Mouse (Mus musculus) hindbrain, embryonic 11.5 days (tissue): ENCODE results near the gene Gm28363. TPM values are rescaled to one million over a fixed set of nuclear protein-coding genes. Genes with fewer than 3 reads are reported as not detected.
"Not testable (repeated sequence)": the region's sequence is repeated elsewhere in the genome, so short reads cannot be mapped to it uniquely, and the experiment has no call there.

Experiments used
- ATAC-seq: fragments of 200-750 bp; cut with Nextera tagmentation; 2 replicates; pipeline ENCODE4 v1.8.0; 2017; ENCODE audit warnings: mild to moderate bottlenecking, moderate TSS enrichment, moderate library complexity; ENCODE audit not compliant: low FRiP score
- DNase-seq: peaks from one replicate; pipeline ENCODE4 v3.0.0-alpha.2; 2015; ENCODE audit warnings: low spot score
- H3K27ac ChIP-seq: fragments of 300-500 bp; sonication (generic); 2 replicates; pipeline ENCODE4 v1.5.1; 2014; ENCODE audit warnings: mild to moderate bottlenecking, low read depth, low read length
- H3K27me3 ChIP-seq: fragments of 300-500 bp; sonication (generic); 2 replicates; pipeline ENCODE4 v1.6.1; 2014; ENCODE audit warnings: mild to moderate bottlenecking, low read length, moderate library complexity, mixed read lengths; ENCODE audit not compliant: control insufficient read depth, insufficient read depth
- H3K36me3 ChIP-seq: fragments of 300-500 bp; sonication (generic); 2 replicates; pipeline ENCODE4 v1.6.1; 2014; ENCODE audit warnings: mild to moderate bottlenecking, low read length, moderate library complexity, mixed read lengths; ENCODE audit not compliant: control insufficient read depth, insufficient read depth
- H3K4me1 ChIP-seq: fragments of 300-500 bp; sonication (generic); replicated peaks from 2 replicates; pipeline ENCODE4 v1.6.1; 2014; ENCODE audit warnings: low read length, mixed read lengths; ENCODE audit not compliant: control insufficient read depth, insufficient read depth
- H3K4me2 ChIP-seq: fragments of 300-500 bp; sonication (generic); replicated peaks from 2 replicates; pipeline ENCODE4 v1.6.1; 2014; ENCODE audit warnings: mild to moderate bottlenecking, low read depth, low read length
- H3K4me3 ChIP-seq: fragments of 300-500 bp; sonication (generic); 2 replicates; pipeline ENCODE4 v1.5.1; 2014; ENCODE audit warnings: low read depth, low read length
- H3K9ac ChIP-seq: fragments of 300-500 bp; sonication (generic); 2 replicates; pipeline ENCODE4 v1.6.1; 2014; ENCODE audit warnings: low read depth, low read length
- H3K9me3 ChIP-seq: fragments of 300-500 bp; sonication (generic); 2 replicates; pipeline ENCODE4 v1.6.1; 2016; ENCODE audit warnings: low read length; ENCODE audit not compliant: control insufficient read depth
- WGBS: fragments of 180-500 bp; shearing (Covaris S2); extraction: QIAGEN DNeasy Blood & Tissue Kit; methylation state at CpG from one replicate; pipeline ENCODE4 v1.1.7; 2014; 5-methylcytosine and 5-hydroxymethylcytosine counted together
- polyA plus RNA-seq: library from polyadenylated mRNA; unstranded; fragments of >200 nt; fragmentation: Nextera tagmentation; extraction: Ambion mirVana; gene quantifications from 2 replicates; pipeline ENCODE4 v1.2.1, GENCODE M21; 2014

Gm28363 gene
- polyA plus RNA-seq: not detected in 2 replicates

- 72% methylated on average over 2 of the region's 2 CpGs for WGBS
- not testable (repeated sequence) for H3K27me3 ChIP-seq, H3K9me3 ChIP-seq, H3K36me3 ChIP-seq, H3K9ac ChIP-seq, H3K4me3 ChIP-seq, H3K4me1 ChIP-seq, H3K27ac ChIP-seq, ATAC-seq, DNase-seq, H3K4me2 ChIP-seq
These were observed at the start of gene Gm28363 for GRCm38 (mm10) chr1:117696831-117697230. Gene Gm28363 (plus strand): TSS chr1:117697131.

GRCm38 (mm10) chr1:117650236-117650635 lies 46.7 kb upstream of the Gm28363 start:
- H3K9ac ChIP-seq, H3K4me1 ChIP-seq, ATAC-seq, DNase-seq, H3K27ac ChIP-seq, H3K36me3 ChIP-seq, H3K27me3 ChIP-seq, H3K4me3 ChIP-seq, H3K9me3 ChIP-seq, H3K4me2 ChIP-seq: not testable (repeated sequence)
- 64% methylated on average over 1 of the region's 1 CpGs for WGBS

Other genes with a start within 250 kb of the Gm28363 start
- not detected in 2 replicates for gene B020011L13Rik, start 84.0 kb downstream of the Gm28363 start, polyA plus RNA-seq
- gene Gm28360, start 132.9 kb downstream of the Gm28363 start, polyA plus RNA-seq: not detected in 2 replicates
- gene Gm28168, start 230.9 kb downstream of the Gm28363 start, polyA plus RNA-seq: not detected in 2 replicates